Mouse (Mus musculus) macrophage (primary cell): ENCODE data around the gene Pde9a. TPM values are rescaled to one million over a fixed set of nuclear protein-coding genes. Genes with fewer than 3 reads are reported as not detected.

Source experiments
- H3K27ac ChIP-seq: fragments of 350-480 bp; formaldehyde crosslinking; 2 replicates; pipeline ENCODE4 v1.9.0; 2021
- H3K36me3 ChIP-seq: fragments of 350-480 bp; formaldehyde crosslinking; 2 replicates; pipeline ENCODE4 v1.9.0; 2021; ENCODE audit errors: inconsistent target
- H3K4me3 ChIP-seq: fragments of 350-480 bp; formaldehyde crosslinking; 2 replicates; pipeline ENCODE4 v1.9.0; 2021; ENCODE audit errors: inconsistent target
- H3K79me2 ChIP-seq: fragments of 350-480 bp; formaldehyde crosslinking; 2 replicates; pipeline ENCODE4 v1.9.0; 2021; ENCODE audit errors: inconsistent target
- WGBS: methylation state at CpG from one replicate; pipeline ENCODE4 v1.1.7; 2026; ENCODE audit warnings: inconsistent platforms; ENCODE audit not compliant: missing documents; 5-methylcytosine and 5-hydroxymethylcytosine counted together
- polyA plus RNA-seq: library from polyadenylated mRNA; stranded (reverse); fragments of 250-400 nt; gene quantifications from 3 replicates; pipeline ENCODE4 v1.2.4, GENCODE M21; 2018; ENCODE audit warnings: inconsistent platforms

The Pde9a gene
- polyA plus RNA-seq, 1 experiment from 2014 or later, result not detected

GRCm38 (mm10) chr17:31452816-31453215, 66.8 kb downstream of the Pde9a start:
- H3K36me3 ChIP-seq, result no peaks in the 10 kb centered on the region
- H3K79me2 ChIP-seq, result no peaks in the 10 kb centered on the region
- H3K27ac ChIP-seq, result no peak overlapping the region
- H3K4me3 ChIP-seq, result no peak overlapping the region
- WGBS, result 88% methylated on average over 2 of the region's 2 CpGs

GRCm38 (mm10) chr17:31453476-31453875, 67.5 kb downstream of the Pde9a start:
- Histone ChIP-seq H3K4me3 (no peak overlapping the region), H3K36me3 (no peaks in the 10 kb centered on the region), H3K27ac (no peak overlapping the region), H3K79me2 (no peaks in the 10 kb centered on the region)
- 97% methylated on average over 3 of the region's 3 CpGs for WGBS

DNA sequence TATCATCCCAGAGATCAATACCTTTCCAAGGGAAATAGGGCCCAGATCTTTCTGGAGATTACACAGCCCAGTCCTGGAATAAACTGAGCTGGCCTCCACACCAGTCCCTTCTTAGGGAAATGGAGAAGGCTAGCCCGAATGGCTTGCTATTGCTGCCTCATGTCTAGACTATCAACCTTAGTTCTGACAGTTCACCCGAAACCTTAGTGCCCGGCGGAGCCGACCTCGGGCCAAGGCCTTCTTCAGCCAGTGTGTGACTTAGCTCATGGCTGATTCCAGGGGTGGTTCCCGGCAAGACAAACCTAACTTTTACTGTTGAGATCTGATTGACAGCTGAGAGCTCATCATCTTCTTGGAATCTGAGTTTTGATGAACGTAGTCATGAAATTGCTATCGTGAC, 68.0 kb downstream of the Pde9a start:
- Histone ChIP-seq H3K36me3 (no peaks in the 10 kb centered on the region), H3K27ac (no peak overlapping the region), H3K79me2 (no peaks in the 10 kb centered on the region), H3K4me3 (no peak overlapping the region)
- 86% methylated on average over 9 of the region's 9 CpGs for WGBS

- WGBS, result 85% methylated on average over 18 of the region's 18 CpGs
- H3K79me2 ChIP-seq, result no peaks in the 10 kb centered on the region
- no peaks in the 10 kb centered on the region for H3K36me3 ChIP-seq
- no peak overlapping the region for H3K27ac ChIP-seq
- no peak overlapping the region for H3K4me3 ChIP-seq
These were observed 70.9 kb downstream of the Pde9a start for GRCm38 (mm10) chr17:31456723-31457567.

- Histone ChIP-seq H3K79me2 (no peaks in the 10 kb centered on the region), H3K4me3 (no peak overlapping the region), H3K27ac (no peak overlapping the region), H3K36me3 (no peaks in the 10 kb centered on the region)
- 77% methylated on average over 4 of the region's 4 CpGs for WGBS
These were observed 74.4 kb downstream of the Pde9a start for GRCm38 (mm10) chr17:31460416-31460815.

- no peak overlapping the region for H3K4me3 ChIP-seq
- WGBS, result 78% methylated on average over 1 of the region's 2 CpGs
- no peaks in the 10 kb centered on the region for H3K79me2 ChIP-seq
- no peaks in the 10 kb centered on the region for H3K36me3 ChIP-seq
- no peak overlapping the region for H3K27ac ChIP-seq
These were observed 76.5 kb downstream of the Pde9a start for GRCm38 (mm10) chr17:31462506-31462905.

DNA sequence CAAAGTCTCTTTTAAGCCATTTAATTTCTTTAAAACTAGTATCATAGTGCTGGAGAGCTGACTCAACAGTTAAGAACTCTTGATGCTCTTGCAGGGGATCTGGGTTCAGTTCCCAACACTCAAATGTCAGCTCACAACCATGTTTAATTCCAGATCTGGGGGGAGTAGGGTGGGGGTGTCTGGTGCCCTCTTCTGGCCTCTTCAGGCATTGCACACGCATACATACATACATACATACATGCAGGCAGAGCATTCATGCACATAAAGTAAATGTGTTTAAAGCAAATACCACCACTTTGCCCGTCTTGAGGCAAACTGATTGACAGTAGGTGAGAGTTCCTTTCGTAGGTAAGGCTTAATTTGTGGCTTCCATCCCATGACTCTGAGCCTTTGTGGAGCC, 80.8 kb downstream of the Pde9a start:
- Histone ChIP-seq H3K4me3 (no peak overlapping the region), H3K36me3 (no peaks in the 10 kb centered on the region), H3K79me2 (no peaks in the 10 kb centered on the region), H3K27ac (no peak overlapping the region)
- 84% methylated on average over 3 of the region's 3 CpGs for whole genome bisulfite sequencing

- Histone ChIP-seq H3K27ac (no peak overlapping the region), H3K4me3 (no peak overlapping the region), H3K79me2 (no peaks in the 10 kb centered on the region), H3K36me3 (no peaks in the 10 kb centered on the region)
- WGBS, result 72% methylated on average over 5 of the region's 5 CpGs
These were observed 82.5 kb downstream of the Pde9a start for GRCm38 (mm10) chr17:31468496-31468895.

GRCm38 (mm10) chr17:31470766-31471418, 84.9 kb downstream of the Pde9a start:
- Histone ChIP-seq H3K4me3 (no peak overlapping the region), H3K79me2 (no peaks in the 10 kb centered on the region), H3K27ac (no peak overlapping the region), H3K36me3 (no peaks in the 10 kb centered on the region)
- 91% methylated on average over 5 of the region's 5 CpGs for WGBS

DNA sequence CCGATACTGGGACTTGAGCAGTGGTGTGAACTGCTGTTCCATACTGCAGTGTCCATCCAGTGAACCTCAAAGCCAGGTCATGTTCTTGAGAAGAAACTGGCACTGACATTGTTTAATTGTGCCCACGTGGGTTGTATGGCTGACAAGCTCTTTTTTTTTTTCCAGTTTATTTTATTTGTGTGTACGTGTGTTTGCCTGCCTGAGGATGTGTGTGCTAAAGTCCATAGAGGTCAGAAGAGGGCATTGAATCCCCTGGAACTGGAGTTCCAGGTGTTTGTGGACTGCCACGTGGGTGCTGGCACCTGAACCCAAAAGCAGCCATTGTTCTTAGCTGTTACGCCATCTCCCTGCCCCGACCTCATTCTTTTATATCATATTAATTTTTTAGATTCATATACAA, 88.4 kb downstream of the Pde9a start:
- no peaks in the 10 kb centered on the region for H3K36me3 ChIP-seq
- H3K79me2 ChIP-seq, result no peaks in the 10 kb centered on the region
- no peak overlapping the region for H3K27ac ChIP-seq
- no peak overlapping the region for H3K4me3 ChIP-seq
- WGBS, result 88% methylated on average over 6 of the region's 6 CpGs

- H3K36me3 ChIP-seq, result no peaks in the 10 kb centered on the region
- H3K4me3 ChIP-seq, result no peak overlapping the region
- 93% methylated on average over 7 of the region's 7 CpGs for WGBS
- no peaks in the 10 kb centered on the region for H3K79me2 ChIP-seq
- no peak overlapping the region for H3K27ac ChIP-seq
These were observed 92.6 kb downstream of the Pde9a start for GRCm38 (mm10) chr17:31478606-31479005.

- H3K79me2 ChIP-seq, result no peaks in the 10 kb centered on the region
- H3K36me3 ChIP-seq, result no peaks in the 10 kb centered on the region
- no peak overlapping the region for H3K4me3 ChIP-seq
- WGBS, result 87% methylated on average over 11 of the region's 11 CpGs
- no peak overlapping the region for H3K27ac ChIP-seq
These were observed 93.3 kb downstream of the Pde9a start for GRCm38 (mm10) chr17:31479108-31479844.

- Histone ChIP-seq H3K4me3 (no peak overlapping the region), H3K27ac (no peak overlapping the region), H3K36me3 (no peaks in the 10 kb centered on the region), H3K79me2 (no peaks in the 10 kb centered on the region)
- WGBS, result 93% methylated on average over 10 of the region's 10 CpGs
These were observed 100.7 kb downstream of the Pde9a start for GRCm38 (mm10) chr17:31486616-31487198.

- 63% methylated on average over 6 of the region's 6 CpGs for WGBS
These were observed 101.5 kb downstream of the Pde9a start for GRCm38 (mm10) chr17:31487433-31488060.

More at GRCm38 (mm10) chr17:31487433-31488060, 101.5 kb downstream of the Pde9a start:
- no peaks in the 10 kb centered on the region for H3K79me2 ChIP-seq
- no peak overlapping the region for H3K4me3 ChIP-seq
- H3K36me3 ChIP-seq, result no peaks in the 10 kb centered on the region
- H3K27ac ChIP-seq, result no peak overlapping the region
